Mouse (Mus musculus): ENCODE measurements around the gene Wnt8b. TPM values are rescaled to one million over a fixed set of nuclear protein-coding genes. Genes with fewer than 3 reads are reported as not detected.
A peak's percentile ranks its signal among the peaks of the same experiment; 100 is the strongest.

The Wnt8b gene
- polyA plus RNA-seq, 1 experiment = not detected

DNA sequence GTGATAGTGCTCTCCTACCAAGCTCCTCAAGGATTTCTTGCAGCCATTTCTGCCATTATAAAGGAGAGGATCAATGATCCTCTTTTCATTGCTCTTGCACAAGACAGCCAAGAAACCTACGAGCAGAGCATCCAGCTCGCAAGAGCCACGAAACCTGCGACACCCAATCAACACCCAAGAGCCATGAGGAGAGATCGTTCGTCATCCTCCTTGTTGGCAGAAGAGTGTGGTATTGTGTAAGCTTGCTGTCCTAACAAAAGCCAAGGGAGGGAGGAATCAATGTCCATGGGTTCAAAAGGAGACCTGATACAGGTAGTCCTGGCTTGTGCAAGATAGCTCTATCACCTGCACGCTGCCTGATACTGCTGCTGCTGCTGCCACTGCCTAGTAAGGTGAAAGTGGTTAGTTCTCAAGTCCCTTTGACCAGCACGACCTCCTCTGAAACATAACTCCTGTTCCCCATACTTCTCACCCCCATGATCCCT is 49.5 kb downstream of the Wnt8b start:
- H3K27me3 ChIP-seq (ENCODE audit: control insufficient read depth, insufficient read depth, low read length) = 0 out of 2 replicates have a peak, but pooled peaks cover 4% of the 10 kb centered on the region
- 81% methylated on average over 8 of the region's 8 CpGs for WGBS
- no peak for TF ChIP-seq CTCF (IDR thresholded peaks at IDR 0.05; ENCODE audit: extremely low read depth, insufficient read length, insufficient replicate concordance, low read depth, low read length)
- TF ChIP-seq POLR2A (IDR thresholded peaks at IDR 0.05; ENCODE audit: low read depth, low read length) = no peak

DNA sequence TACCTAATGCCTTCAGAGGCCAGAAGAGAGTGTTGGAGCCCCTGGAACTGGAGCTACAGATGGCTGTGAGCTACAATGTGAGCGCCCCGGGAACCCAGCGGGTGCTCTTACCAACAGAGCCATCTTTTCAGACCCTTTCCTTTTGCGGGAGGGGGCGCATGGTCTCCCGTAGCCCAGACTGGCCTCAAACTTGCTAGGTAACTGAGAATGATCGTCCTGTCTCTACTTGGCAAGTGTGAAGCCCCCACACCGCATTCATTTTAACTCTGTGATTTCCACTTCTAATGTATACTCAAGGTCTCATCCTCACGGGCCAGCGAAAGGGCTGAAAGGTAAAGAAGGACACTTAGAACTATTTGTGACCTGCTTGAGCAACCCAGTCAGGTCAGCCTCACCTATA is 51.1 kb downstream of the Wnt8b start:
- Histone ChIP-seq H3K4me1 (ENCODE audit: control insufficient read depth, insufficient read depth, insufficient read length, low read length) (no peaks in the 10 kb centered on the region), H3K4me3 (ENCODE audit: low read depth, low read length) (no peak overlapping the region)
- 72% methylated on average over 10 of the region's 10 CpGs for WGBS

More for the DNA sequence above, 49.5 kb downstream of the Wnt8b start:
- Histone ChIP-seq H3K4me3 (ENCODE audit: low read depth, low read length) (no peak overlapping the region), H3K27ac (ENCODE audit: insufficient read depth, low read depth, low read length) (no peak overlapping the region), H3K36me3 (ENCODE audit: control insufficient read depth, insufficient read depth, low read length) (peaks cover under 1% of the 10 kb centered on the region; the same call in 1 of the 2 replicates), H3K4me1 (ENCODE audit: control insufficient read depth, insufficient read depth, insufficient read length, low read length) (no peaks in the 10 kb centered on the region)

DNA sequence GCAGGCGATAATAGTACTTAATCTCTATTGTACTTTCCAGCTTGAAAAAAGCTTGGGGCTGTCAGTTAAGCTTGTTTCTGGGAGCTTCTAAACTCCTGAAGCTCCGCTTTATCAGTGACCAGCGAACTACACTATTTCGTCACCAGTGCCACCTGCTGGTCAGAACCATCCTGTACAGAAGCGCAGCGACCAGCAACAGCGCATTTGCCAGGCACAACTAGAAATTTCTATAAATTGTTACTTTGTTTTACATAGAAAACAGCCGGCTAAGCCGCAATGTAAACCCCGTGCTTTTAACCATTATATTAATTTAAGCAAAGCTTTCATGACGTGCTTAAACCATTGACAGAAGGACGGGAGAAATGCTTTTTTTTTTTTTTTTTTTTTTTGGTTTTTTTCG is 51.5 kb downstream of the Wnt8b start:
- Histone ChIP-seq H3K4me3 (ENCODE audit: low read depth, low read length) (no peak overlapping the region), H3K27me3 (ENCODE audit: control insufficient read depth, insufficient read depth, low read length) (0 out of 2 replicates have a peak, but pooled peaks cover 4% of the 10 kb centered on the region), H3K4me1 (ENCODE audit: control insufficient read depth, insufficient read depth, insufficient read length, low read length) (no peaks in the 10 kb centered on the region), H3K36me3 (ENCODE audit: control insufficient read depth, insufficient read depth, low read length) (peaks cover 15% of the 10 kb centered on the region), H3K27ac (ENCODE audit: insufficient read depth, low read depth, low read length) (no peak overlapping the region)
- 2% methylated on average over 13 of the region's 13 CpGs for WGBS
- TF ChIP-seq POLR2A (IDR thresholded peaks at IDR 0.05; ENCODE audit: low read depth, low read length) = no peak
- TF ChIP-seq CTCF (IDR thresholded peaks at IDR 0.05; ENCODE audit: extremely low read depth, insufficient read length, insufficient replicate concordance, low read depth, low read length) = peak; percentile 77; the same call in 1 of the 2 replicates

More for the DNA sequence above, 51.1 kb downstream of the Wnt8b start:
- H3K36me3 ChIP-seq (ENCODE audit: control insufficient read depth, insufficient read depth, low read length) = peaks cover 12% of the 10 kb centered on the region
- H3K27me3 ChIP-seq (ENCODE audit: control insufficient read depth, insufficient read depth, low read length) = 0 out of 2 replicates have a peak, but pooled peaks cover 4% of the 10 kb centered on the region
- TF ChIP-seq POLR2A (IDR thresholded peaks at IDR 0.05; ENCODE audit: low read depth, low read length) = no peak
- TF ChIP-seq CTCF (IDR thresholded peaks at IDR 0.05; ENCODE audit: extremely low read depth, insufficient read length, insufficient replicate concordance, low read depth, low read length) = no peak
- H3K27ac ChIP-seq (ENCODE audit: insufficient read depth, low read depth, low read length) = no peak overlapping the region

DNA sequence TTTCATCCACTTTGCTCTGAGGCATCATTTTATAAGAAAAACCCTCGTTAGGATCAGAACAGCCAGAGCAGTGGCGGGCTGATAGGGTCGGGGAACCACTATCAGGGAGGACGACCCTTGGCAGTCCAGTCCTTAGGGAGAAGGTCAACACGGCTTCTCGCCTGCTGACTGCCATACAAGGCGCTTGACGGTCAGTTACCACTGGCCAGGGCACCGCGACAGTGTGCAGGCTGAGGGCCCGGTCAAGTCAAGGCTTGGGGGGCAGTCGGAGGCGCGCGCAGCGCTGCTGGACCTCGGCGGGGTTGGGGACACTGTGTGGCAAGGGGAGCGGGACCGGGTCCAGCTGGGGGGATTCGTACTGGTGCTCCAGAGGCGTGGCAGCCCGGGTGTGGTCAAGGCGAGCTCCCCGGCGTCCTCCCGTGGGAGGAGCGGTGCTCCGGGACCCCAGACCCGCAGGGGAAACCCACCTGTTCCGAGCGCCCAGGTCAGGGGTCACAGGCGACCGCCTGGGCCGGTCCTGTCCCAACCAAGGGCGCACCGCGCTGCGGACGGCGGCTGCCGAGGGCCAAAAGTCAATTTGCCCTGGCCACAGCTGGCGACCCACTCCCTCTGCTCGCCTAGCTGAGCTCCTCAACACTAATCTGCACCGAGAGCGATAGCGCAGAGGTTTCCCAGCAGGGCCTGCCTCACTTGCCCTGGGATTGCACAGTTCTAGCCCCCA is 52.2 kb downstream of the Wnt8b start, which contains the start of gene Sec31b:
TSS of gene Sec31b (minus strand) at position 544 of the 721 bp plus-strand sequence.
- Histone ChIP-seq H3K27me3 (ENCODE audit: control insufficient read depth, insufficient read depth, low read length) (0 out of 2 replicates have a peak, but pooled peaks cover 4% of the 10 kb centered on the region), H3K4me1 (ENCODE audit: control insufficient read depth, insufficient read depth, insufficient read length, low read length) (no peaks in the 10 kb centered on the region), H3K27ac (ENCODE audit: insufficient read depth, low read depth, low read length) (no peak within 1 kb of the TSS), H3K4me3 (ENCODE audit: low read depth, low read length) (peak within 1 kb of the TSS; percentile 64), H3K36me3 (ENCODE audit: control insufficient read depth, insufficient read depth, low read length) (peaks cover 22% of the 10 kb centered on the region)
- TF ChIP-seq CTCF (IDR thresholded peaks at IDR 0.05; ENCODE audit: extremely low read depth, insufficient read length, insufficient replicate concordance, low read depth, low read length) (no peak), POLR2A (IDR thresholded peaks at IDR 0.05; ENCODE audit: low read depth, low read length) (no peak)
- 3% methylated on average over 45 of the region's 47 CpGs for WGBS

DNA sequence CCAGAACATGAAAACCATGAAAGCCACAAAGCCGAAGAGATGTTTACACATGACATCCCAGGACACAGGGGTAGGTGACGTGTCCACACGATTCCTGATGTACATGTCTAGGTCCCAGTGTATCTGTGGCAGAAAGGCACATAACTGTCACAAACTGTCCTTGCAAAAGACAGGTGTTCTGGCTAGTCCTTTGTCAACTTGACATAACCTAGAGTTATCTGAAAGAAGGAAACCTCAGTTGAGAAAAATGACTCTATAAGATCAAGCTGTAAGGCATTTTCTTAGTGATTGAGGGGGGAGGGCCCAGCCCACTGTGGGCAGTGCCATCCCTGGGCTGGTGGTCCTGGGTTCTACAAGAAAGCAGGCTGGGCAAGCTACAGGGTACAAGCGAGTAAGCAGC is 59.5 kb downstream of the Wnt8b start, which contains the start of gene Gm20538:
TSS of gene Gm20538 (minus strand) at position 101 of the 400 bp plus-strand sequence.
- Histone ChIP-seq H3K36me3 (ENCODE audit: control insufficient read depth, insufficient read depth, low read length) (peaks cover 45% of the 10 kb centered on the region), H3K27ac (ENCODE audit: insufficient read depth, low read depth, low read length) (no peak within 1 kb of the TSS), H3K4me3 (ENCODE audit: low read depth, low read length) (no peak within 1 kb of the TSS), H3K27me3 (ENCODE audit: control insufficient read depth, insufficient read depth, low read length) (no peaks in the 10 kb centered on the region), H3K4me1 (ENCODE audit: control insufficient read depth, insufficient read depth, insufficient read length, low read length) (peaks cover 2% of the 10 kb centered on the region; the same call in 1 of the 2 replicates)
- TF ChIP-seq CTCF (IDR thresholded peaks at IDR 0.05; ENCODE audit: extremely low read depth, insufficient read length, insufficient replicate concordance, low read depth, low read length) (no peak), POLR2A (IDR thresholded peaks at IDR 0.05; ENCODE audit: low read depth, low read length) (no peak)
- WGBS = 95% methylated on average over 4 of the region's 4 CpGs

DNA sequence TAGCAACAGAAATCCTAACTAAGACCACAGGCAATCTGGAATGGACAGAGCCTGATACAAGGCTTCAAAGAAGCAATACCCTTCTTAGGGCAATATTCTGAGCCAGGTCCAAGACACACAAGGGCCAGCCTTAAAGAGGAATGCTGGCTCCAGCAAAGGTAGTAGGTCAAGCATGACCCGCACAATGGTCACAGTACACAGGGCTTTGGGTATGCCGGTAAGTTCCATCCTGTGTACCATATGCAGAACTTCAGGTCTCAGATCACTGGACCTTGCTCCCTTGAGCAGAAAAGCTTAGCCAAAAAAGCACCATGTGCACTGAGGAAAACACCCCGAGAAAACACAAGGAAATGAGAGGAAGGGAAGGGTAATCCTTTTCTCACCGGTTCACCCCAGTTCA is 60.0 kb downstream of the Wnt8b start:
- Histone ChIP-seq H3K27ac (ENCODE audit: insufficient read depth, low read depth, low read length) (no peak overlapping the region), H3K27me3 (ENCODE audit: control insufficient read depth, insufficient read depth, low read length) (no peaks in the 10 kb centered on the region), H3K4me3 (ENCODE audit: low read depth, low read length) (no peak overlapping the region), H3K36me3 (ENCODE audit: control insufficient read depth, insufficient read depth, low read length) (peaks cover 42% of the 10 kb centered on the region), H3K4me1 (ENCODE audit: control insufficient read depth, insufficient read depth, insufficient read length, low read length) (peaks cover 2% of the 10 kb centered on the region; the same call in 1 of the 2 replicates)
- no peak for TF ChIP-seq CTCF (IDR thresholded peaks at IDR 0.05; ENCODE audit: extremely low read depth, insufficient read length, insufficient replicate concordance, low read depth, low read length)
- TF ChIP-seq POLR2A (IDR thresholded peaks at IDR 0.05; ENCODE audit: low read depth, low read length) = no peak
- 93% methylated on average over 4 of the region's 4 CpGs for WGBS

DNA sequence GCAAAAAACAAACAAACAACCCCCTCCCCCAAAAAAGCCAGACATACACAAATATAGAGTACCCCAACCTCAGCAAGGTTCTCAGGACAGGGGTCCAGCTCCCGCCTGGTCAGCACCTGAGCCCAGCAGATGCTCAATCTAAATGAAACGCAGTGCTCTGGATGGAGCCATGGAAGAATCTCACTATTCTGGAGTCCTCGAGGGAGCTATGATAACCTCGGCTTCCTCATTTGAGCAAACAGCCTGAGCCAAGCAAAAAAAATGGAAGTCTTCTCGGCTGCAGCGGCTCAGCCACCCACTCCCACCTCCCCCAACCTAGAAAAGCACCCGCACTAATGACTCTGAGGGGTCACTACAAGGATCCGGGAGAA is 61.2 kb downstream of the Wnt8b start:
- 2% methylated on average over 8 of the region's 8 CpGs for WGBS
- 0 out of 2 replicates have a peak overlapping the region, but pooled peaks have one; percentile 33 for H3K27ac ChIP-seq (ENCODE audit: insufficient read depth, low read depth, low read length)
- TF ChIP-seq CTCF (IDR thresholded peaks at IDR 0.05; ENCODE audit: extremely low read depth, insufficient read length, insufficient replicate concordance, low read depth, low read length) = no peak
- no peak for TF ChIP-seq POLR2A (IDR thresholded peaks at IDR 0.05; ENCODE audit: low read depth, low read length)

More for the DNA sequence above, 61.2 kb downstream of the Wnt8b start:
- peak overlapping the region; percentile 86 for H3K4me3 ChIP-seq (ENCODE audit: low read depth, low read length)
- peaks cover 34% of the 10 kb centered on the region for H3K36me3 ChIP-seq (ENCODE audit: control insufficient read depth, insufficient read depth, low read length)
- H3K27me3 ChIP-seq (ENCODE audit: control insufficient read depth, insufficient read depth, low read length) = no peaks in the 10 kb centered on the region
- H3K4me1 ChIP-seq (ENCODE audit: control insufficient read depth, insufficient read depth, insufficient read length, low read length) = peaks cover 2% of the 10 kb centered on the region; the same call in 1 of the 2 replicates

All from small intestine, adult 2 months (tissue).